Mouse (Mus musculus) olfactory bulb, adult 2 months (tissue): Measurements from ENCODE around the gene Lrp5.

Experiments used
- CTCF ChIP-seq: fragments of 200-500 bp; IDR thresholded peaks from 2 replicates; pipeline ENCODE4 v1.5.1; 2012; ENCODE audit warnings: low read depth, mild to moderate bottlenecking, low read length, moderate library complexity; ENCODE audit not compliant: insufficient read depth
- POLR2A ChIP-seq: fragments of 200-500 bp; IDR thresholded peaks from 2 replicates; pipeline ENCODE4 v1.6.1; 2012; ENCODE audit warnings: mild to moderate bottlenecking, low read depth, low read length, moderate library complexity; ENCODE audit not compliant: insufficient read depth

GRCm38 (mm10) chr19:3651989-3652388 is 34.4 kb downstream of the Lrp5 start:
- TF ChIP-seq POLR2A: no peak
- no peak for TF ChIP-seq CTCF
